Mouse (Mus musculus): ENCODE results near the gene Mms19. TPM values are rescaled to one million over a fixed set of nuclear protein-coding genes. Genes with fewer than 3 reads are reported as not detected.
A peak's percentile ranks its signal among the peaks of the same experiment; 100 is the strongest.

The Mms19 gene
- total RNA-seq, 2 experiments from 2014 or later, result 17.3 to 22.1 TPM

GRCm38 (mm10) chr19:41902848-41903593 is 77.9 kb downstream of the Mms19 start:
- no peak for DNase-seq (ENCODE audit: low spot score in 2 of 2)

GRCm38 (mm10) chr19:41901696-41902095 is 79.3 kb downstream of the Mms19 start:
- DNase-seq (ENCODE audit: low spot score in 2 of 2), result no peak

GRCm38 (mm10) chr19:41900495-41901090 is 80.4 kb downstream of the Mms19 start:
- DNase-seq (ENCODE audit: low spot score in 2 of 2), result no peak

GRCm38 (mm10) chr19:41898860-41899259 is 82.1 kb downstream of the Mms19 start:
- peak in 1 of 2 experiments; percentile 22 for DNase-seq (ENCODE audit: low spot score in 2 of 2)

GRCm38 (mm10) chr19:41896319-41896711 is 84.6 kb downstream of the Mms19 start:
- no peak for DNase-seq (ENCODE audit: low spot score in 2 of 2)

GRCm38 (mm10) chr19:41895460-41896318 is 85.3 kb downstream of the Mms19 start, which contains the start of gene Rrp12:
Rrp12 (minus strand) TSS chr19:41896173.
- peak; percentile 57 to 64 for DNase-seq (ENCODE audit: low spot score in 2 of 2)

GRCm38 (mm10) chr19:41894959-41895358 is 86.0 kb downstream of the Mms19 start:
- DNase-seq (ENCODE audit: low spot score in 2 of 2), result no peak

Other genes with a start within 250 kb of the Mms19 start
- 1 to 10 TPM; 3.5 to 8.0 TPM for gene Slit1, start 237.5 kb downstream of the Mms19 start, total RNA-seq (2021)
- 1 to 10 TPM; 4.2 to 4.8 TPM for gene Arhgap19, start 179.1 kb downstream of the Mms19 start, total RNA-seq (2021)
- gene Frat1, start 151.2 kb downstream of the Mms19 start, total RNA-seq (2021), result 1 to 10 TPM; 4.1 to 4.9 TPM
- gene Frat2, start 133.0 kb downstream of the Mms19 start, total RNA-seq (2021), result 1 to 10 TPM; 1.4 to 3.4 TPM
- 10 to 100 TPM; 17.0 to 20.7 TPM for gene Rrp12, start 85.0 kb downstream of the Mms19 start, total RNA-seq (2021)
- gene Pgam1, start 69.2 kb downstream of the Mms19 start, total RNA-seq (2021), result 100 to 1,000 TPM; 774 to 926 TPM
- 10 to 100 TPM; 25.8 to 26.8 TPM for gene Exosc1, start 47.7 kb downstream of the Mms19 start, total RNA-seq (2021)
- 10 to 100 TPM; 26.3 to 29.6 TPM for gene Zdhhc16, start 47.7 kb downstream of the Mms19 start, total RNA-seq (2021)
- 10 to 100 TPM; 16.4 to 17.4 TPM for gene Ubtd1, start 606 bp upstream of the Mms19 start, total RNA-seq (2021)
- under 1 TPM; 0.64 to 0.76 TPM for gene Ankrd2, start 54.8 kb upstream of the Mms19 start, total RNA-seq (2021)
- 1 to 10 TPM; 4.2 to 6.5 TPM for gene Hoga1, start 64.5 kb upstream of the Mms19 start, total RNA-seq (2021)
- gene 4933411K16Rik, start 71.1 kb upstream of the Mms19 start, total RNA-seq (2021), result under 1 TPM; 0.35 to 0.36 TPM
- gene Morn4, start 105.2 kb upstream of the Mms19 start, total RNA-seq (2021), result 1 to 10 TPM; 8.9 to 9.5 TPM
- gene Pi4k2a, start 109.3 kb upstream of the Mms19 start, total RNA-seq (2021), result 10 to 100 TPM; 70.0 to 95.0 TPM
- 100 to 1,000 TPM in 1 of 2 experiments, 10 to 100 TPM in 1; 81.8 to 108 TPM for gene Avpi1, start 147.9 kb upstream of the Mms19 start, total RNA-seq (2021)
- gene Marveld1, start 166.2 kb upstream of the Mms19 start, total RNA-seq (2021), result 10 to 100 TPM; 33.9 to 41.1 TPM
- 10 to 100 TPM; 44.6 to 55.1 TPM for gene Zfyve27, start 182.8 kb upstream of the Mms19 start, total RNA-seq (2021)
- gene Sfrp5, start 221.1 kb upstream of the Mms19 start, total RNA-seq (2021), result 1 to 10 TPM; 3.4 to 5.9 TPM

All from adrenal gland, adult 18-20 months (tissue).